Mouse (Mus musculus) erythroblast, embryonic 14.5 days (primary cell): ENCODE measurements around the gene Sox4.

Source experiments
- GATA1 ChIP-seq: IDR thresholded peaks from 2 replicates; pipeline ENCODE4 v1.6.1; 2012; ENCODE audit warnings: low read length, inconsistent platforms, mixed read lengths
- TAL1 ChIP-seq: IDR thresholded peaks from 3 replicates; pipeline ENCODE4 v1.6.1; 2012; ENCODE audit warnings: low read length, inconsistent platforms, mixed read lengths

- TF ChIP-seq GATA1, result no peak
- no peak for TF ChIP-seq TAL1
These were observed 21.7 kb downstream of the Sox4 start for GRCm38 (mm10) chr13:28931776-28932175.
